Mouse (Mus musculus) adrenal gland, adult 18-20 months (tissue): Measurements from ENCODE around the gene Rad51b. TPM values are rescaled to one million over a fixed set of nuclear protein-coding genes. Genes with fewer than 3 reads are reported as not detected.

Experiments used
- DNase-seq, 2 experiments: peaks; one replicate each; pipeline ENCODE4 v3.0.0; 2021 to 2022; ENCODE audit warnings: low spot score in 2 of 2
- total RNA-seq, 2 experiments: library from RNA; stranded (reverse); gene quantifications; 1 replicate in 1 of 2; 2 replicates in 1 of 2; pipeline ENCODE4 v1.2.3; 2021

Rad51b gene
- total RNA-seq, 2 experiments from 2014 or later = 0.26 to 0.46 TPM

GRCm38 (mm10) chr12:79377378-79377777 is 80.3 kb downstream of the Rad51b start:
- no peak for DNase-seq

- DNase-seq = no peak
These were observed 80.8 kb downstream of the Rad51b start for GRCm38 (mm10) chr12:79377861-79378260.

DNA sequence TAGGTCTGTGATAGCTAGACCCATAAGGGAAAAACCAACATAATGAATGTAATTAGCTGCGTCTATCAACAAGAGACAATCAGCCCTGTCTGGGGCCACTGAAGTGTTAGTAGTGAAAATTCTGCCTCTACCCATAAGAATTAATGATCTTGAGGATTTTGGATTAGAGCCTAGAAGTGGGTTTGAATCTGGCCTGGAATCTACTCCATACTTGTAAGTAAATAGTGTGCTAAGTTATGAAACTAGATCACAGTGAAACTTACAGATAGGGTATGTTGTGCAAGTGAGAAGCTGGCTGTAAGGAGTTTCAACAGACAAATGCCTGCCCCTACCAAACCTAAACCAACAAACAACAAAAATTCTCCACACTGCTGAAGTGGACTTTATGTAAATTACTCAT is 83.1 kb downstream of the Rad51b start:
- no peak for DNase-seq

- no peak for DNase-seq
These were observed 84.4 kb downstream of the Rad51b start for GRCm38 (mm10) chr12:79381489-79381888.

GRCm38 (mm10) chr12:79382416-79382815 is 85.3 kb downstream of the Rad51b start:
- DNase-seq = no peak

GRCm38 (mm10) chr12:79383583-79383982 is 86.5 kb downstream of the Rad51b start:
- no peak for DNase-seq

GRCm38 (mm10) chr12:79384787-79385186 is 87.7 kb downstream of the Rad51b start:
- no peak for DNase-seq

DNA sequence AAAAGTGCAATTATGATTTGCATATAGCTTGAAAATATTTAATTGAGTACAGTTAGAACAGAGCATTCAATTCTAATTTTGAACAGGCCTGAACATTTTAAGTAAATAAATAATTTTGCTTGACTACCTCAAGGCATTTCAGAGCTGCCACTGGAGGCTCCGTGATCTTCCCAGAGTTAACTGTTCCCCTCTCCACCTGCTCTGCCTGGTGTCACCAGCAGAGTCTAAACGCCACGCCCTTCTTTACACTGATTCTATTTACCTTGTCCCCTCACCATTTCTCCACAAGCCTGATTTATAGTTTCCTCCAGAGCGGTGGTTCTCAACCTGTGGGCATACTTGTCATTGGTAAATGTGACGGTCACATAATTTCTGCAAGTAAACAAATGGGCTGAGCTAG is 88.1 kb downstream of the Rad51b start:
- DNase-seq = no peak

DNA sequence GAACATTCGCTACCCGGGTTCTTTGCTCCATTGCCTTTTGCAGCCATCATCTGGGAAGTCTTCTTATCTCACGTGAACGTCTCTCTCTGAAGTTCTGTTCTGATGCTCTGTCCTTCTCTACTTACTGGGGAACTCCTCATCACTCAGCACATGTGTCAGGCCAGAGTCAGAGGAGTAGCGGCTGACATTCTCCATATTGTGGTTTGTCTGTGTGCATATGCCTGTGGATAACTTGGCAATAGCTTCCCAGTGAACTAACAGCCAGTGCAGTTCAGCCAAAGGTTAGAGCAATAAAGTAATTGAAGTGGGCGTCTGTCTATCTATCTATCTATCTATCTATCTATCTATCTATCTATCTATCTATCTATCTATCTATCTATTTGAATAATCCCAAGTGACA is 90.8 kb downstream of the Rad51b start:
- no peak for DNase-seq

- no peak for DNase-seq
These were observed 92.2 kb downstream of the Rad51b start for GRCm38 (mm10) chr12:79389251-79389650.

DNA sequence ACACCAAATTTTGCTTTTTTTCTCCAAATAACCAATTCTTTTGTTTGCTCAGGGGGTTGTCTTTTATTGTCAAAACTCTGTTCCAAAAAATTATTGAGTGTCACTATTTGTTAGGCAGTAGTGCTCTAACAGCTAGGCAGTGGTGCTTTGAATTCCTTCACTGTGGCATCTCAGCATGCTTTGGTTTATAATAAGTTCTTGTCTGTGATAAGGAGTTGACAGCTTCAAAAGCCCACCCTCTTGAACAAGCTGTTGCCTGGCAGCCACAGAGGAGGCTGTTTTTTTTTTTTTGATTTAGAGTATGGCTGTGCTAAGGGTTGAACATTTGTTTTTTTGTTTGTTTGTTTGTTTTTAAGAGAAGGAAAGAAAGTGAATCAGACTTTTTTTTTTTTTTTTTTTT is 92.9 kb downstream of the Rad51b start:
- DNase-seq = no peak

- no peak for DNase-seq
These were observed 96.6 kb downstream of the Rad51b start for GRCm38 (mm10) chr12:79393636-79394035.

DNA sequence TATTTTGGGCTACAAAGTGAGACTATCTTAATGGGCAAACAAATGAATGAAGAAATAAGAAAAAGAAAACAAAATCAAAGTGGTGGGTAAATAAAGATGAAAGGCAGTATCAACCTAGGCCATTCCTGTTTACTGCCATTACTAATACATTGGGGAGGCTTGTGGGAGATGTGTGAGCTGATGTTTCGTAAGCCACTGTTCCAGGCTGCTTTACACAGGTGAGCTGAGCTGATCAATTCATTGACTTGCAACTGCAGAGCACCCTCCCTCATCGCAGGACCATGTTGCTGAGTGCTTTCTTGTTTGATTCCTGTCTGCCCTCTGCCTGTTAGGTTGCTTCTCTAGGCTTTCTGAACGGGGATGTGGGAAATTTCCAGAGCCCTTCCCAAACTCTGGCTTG is 106.9 kb downstream of the Rad51b start:
- no peak for DNase-seq

- no peak for DNase-seq
These were observed 107.4 kb downstream of the Rad51b start for GRCm38 (mm10) chr12:79404494-79404893.

- DNase-seq = no peak
These were observed 111.6 kb downstream of the Rad51b start for GRCm38 (mm10) chr12:79408677-79409076.

DNA sequence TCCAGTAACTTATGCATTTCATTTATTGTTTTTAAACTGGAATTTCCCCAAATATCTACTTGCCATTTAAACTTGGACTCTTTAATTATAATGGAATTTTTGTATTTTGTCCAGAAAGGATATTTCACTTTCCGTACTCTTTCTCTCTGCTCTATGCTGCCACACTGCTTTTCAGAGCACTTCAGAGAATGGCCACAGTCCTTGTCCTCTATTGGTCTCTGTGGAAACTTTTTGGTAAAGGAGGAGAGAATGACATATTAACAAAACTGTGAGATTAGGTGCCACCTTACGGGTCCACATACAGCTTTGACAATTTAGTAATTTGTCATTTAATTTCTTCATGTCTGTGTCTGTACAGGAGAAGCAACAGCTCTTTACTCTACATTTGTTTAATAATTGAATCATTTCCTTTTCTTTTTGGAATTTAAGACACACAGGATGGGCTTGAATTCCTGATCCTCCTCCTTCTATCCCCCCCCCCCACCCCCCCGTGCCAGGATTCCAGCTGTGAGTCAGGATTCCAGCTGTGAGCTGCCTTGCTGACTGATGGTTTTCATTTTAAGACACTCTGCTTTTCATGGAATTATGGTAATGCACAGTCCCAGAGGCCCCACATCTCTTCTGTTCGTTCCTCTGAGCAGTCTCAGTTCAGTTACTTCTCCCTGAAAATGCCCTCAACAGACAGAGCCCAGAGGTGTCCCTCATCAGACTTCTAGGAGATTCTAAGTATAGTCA is 112.2 kb downstream of the Rad51b start:
- no peak for DNase-seq

DNA sequence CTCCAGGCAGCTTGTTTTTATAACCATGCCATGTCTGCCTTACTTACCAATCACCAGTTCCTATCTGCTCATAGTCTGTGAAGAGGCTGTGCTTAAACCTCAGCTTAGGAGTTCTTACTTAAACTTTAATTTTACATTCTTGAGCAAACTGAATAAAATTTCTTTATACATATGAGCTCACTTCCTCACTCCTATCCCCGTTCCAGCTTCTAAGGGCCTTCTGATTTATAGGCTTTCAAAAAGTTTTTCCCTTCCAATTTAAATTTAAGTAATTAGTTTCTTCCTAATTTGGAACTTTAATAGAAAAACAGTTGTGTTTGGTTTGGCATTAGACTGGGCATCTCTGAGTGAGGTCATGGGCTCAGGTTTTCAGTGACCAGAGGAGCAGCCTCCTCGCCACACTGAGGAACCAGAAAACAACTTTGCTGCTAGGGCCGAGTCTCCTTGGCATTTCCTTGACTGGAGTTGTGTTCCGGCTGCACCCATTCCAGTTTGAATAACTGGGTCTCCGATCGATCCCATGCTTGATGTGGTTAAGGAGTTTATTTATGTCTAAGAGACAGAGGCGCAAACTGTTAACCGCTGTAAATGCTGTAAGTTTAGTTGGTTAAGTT is 115.9 kb downstream of the Rad51b start:
- no peak for DNase-seq

DNA sequence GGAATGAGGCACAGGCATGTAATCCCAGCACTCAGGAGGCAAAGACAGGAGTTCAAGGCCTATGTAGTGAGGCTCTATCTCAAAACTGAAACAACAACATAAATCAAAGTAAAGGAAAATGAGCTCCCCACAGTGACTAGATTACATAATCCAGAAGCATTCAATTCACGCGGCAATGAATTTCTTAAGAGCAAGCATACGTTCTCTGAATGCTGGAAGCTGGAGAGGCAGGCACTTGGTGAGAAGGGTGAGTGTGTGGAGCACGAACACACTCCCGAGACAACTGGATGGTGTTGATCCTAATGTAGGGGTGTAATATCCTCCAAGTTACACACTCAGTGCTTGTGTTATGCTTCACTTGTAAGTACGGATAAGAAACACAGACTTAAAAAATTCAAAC is 120.3 kb downstream of the Rad51b start:
- no peak for DNase-seq

- no peak for DNase-seq
These were observed 123.5 kb downstream of the Rad51b start for GRCm38 (mm10) chr12:79420605-79421004.

GRCm38 (mm10) chr12:79429507-79430291 is 132.6 kb downstream of the Rad51b start:
- DNase-seq = no peak

- no peak for DNase-seq
These were observed 134.1 kb downstream of the Rad51b start for GRCm38 (mm10) chr12:79431138-79431537.
